Mouse (Mus musculus) small intestine, adult 2 months (tissue): ENCODE results near the gene Cacna1d. TPM values are rescaled to one million over a fixed set of nuclear protein-coding genes. Genes with fewer than 3 reads are reported as not detected.

Experiments used
- H3K27ac ChIP-seq: fragments of 200-500 bp; 2 replicates; pipeline ENCODE4 v1.5.1; 2012; ENCODE audit warnings: low read depth, low read length, control low read depth, inconsistent platforms; ENCODE audit not compliant: insufficient read depth
- H3K27me3 ChIP-seq: fragments of 200-500 bp; 2 replicates; pipeline ENCODE4 v1.6.1; 2012; ENCODE audit warnings: mild to moderate bottlenecking, moderate library complexity, low read length, inconsistent platforms; ENCODE audit not compliant: control insufficient read depth, insufficient read depth
- H3K36me3 ChIP-seq: fragments of 200-500 bp; 2 replicates; pipeline ENCODE4 v1.6.1; 2012; ENCODE audit warnings: mild to moderate bottlenecking, low read length, control low read depth, inconsistent platforms; ENCODE audit not compliant: control insufficient read depth, insufficient read depth
- H3K4me1 ChIP-seq: fragments of 200-500 bp; 2 replicates; pipeline ENCODE4 v1.6.1; 2012; ENCODE audit warnings: low read length, inconsistent platforms, mixed read lengths; ENCODE audit not compliant: control insufficient read depth, insufficient read depth, insufficient read length
- H3K4me3 ChIP-seq: fragments of 200-500 bp; 2 replicates; pipeline ENCODE4 v1.5.1; 2012; ENCODE audit warnings: low read depth, mild to moderate bottlenecking, control low read depth, inconsistent platforms, low read length, moderate library complexity
- CTCF ChIP-seq: fragments of 200-500 bp; IDR thresholded peaks from 2 replicates; pipeline ENCODE4 v1.5.1; 2012; ENCODE audit warnings: low read depth, mild to moderate bottlenecking, control low read depth, inconsistent platforms, low read length, moderate library complexity, mixed read lengths; ENCODE audit not compliant: insufficient replicate concordance, insufficient read length; ENCODE audit errors: extremely low read depth
- POLR2A ChIP-seq: fragments of 200-500 bp; IDR thresholded peaks from 2 replicates; pipeline ENCODE4 v1.6.1; 2012; ENCODE audit warnings: low read depth, mild to moderate bottlenecking, control low read depth, inconsistent platforms, low read length, moderate library complexity
- WGBS: fragments of 180-500 bp; shearing (Covaris S2); methylation state at CpG from one replicate; pipeline ENCODE4 v1.1.7; 2018; 5-methylcytosine and 5-hydroxymethylcytosine counted together
- polyA plus RNA-seq: library from polyadenylated mRNA; depleted of rRNA; stranded (reverse); fragments of >200 nt; gene quantifications from 2 replicates; pipeline ENCODE4 v1.2.3, GENCODE M21; 2012

Gene Cacna1d
- polyA plus RNA-seq, 1 experiment: 2.3 TPM

DNA sequence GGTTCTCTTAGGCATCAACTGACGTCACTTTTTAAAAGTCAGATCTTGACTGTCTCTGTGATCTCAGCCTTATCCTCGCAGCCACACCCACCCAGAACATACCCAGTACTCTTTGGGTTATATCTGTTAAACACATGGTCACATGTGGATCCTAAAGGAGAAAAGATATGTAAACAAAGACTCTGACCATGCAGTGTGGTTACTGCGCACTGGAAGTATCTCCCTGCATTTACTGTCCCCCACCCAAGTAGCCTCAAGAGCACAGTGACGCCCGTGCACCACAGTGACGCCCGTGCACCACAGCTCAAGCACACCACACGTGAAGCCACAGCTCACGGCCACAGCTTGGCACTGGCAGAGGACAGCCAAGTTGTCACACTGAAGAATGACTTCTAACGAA, 173.6 kb downstream of the Cacna1d start:
- Histone ChIP-seq H3K27me3 (no peaks in the 10 kb centered on the region; the same call in 1 of the 2 replicates), H3K36me3 (no peaks in the 10 kb centered on the region), H3K4me3 (no peak overlapping the region), H3K27ac (no peak overlapping the region), H3K4me1 (no peaks in the 10 kb centered on the region)
- TF ChIP-seq POLR2A (no peak), CTCF (no peak)
- WGBS: 63% methylated on average over 10 of the region's 10 CpGs

DNA sequence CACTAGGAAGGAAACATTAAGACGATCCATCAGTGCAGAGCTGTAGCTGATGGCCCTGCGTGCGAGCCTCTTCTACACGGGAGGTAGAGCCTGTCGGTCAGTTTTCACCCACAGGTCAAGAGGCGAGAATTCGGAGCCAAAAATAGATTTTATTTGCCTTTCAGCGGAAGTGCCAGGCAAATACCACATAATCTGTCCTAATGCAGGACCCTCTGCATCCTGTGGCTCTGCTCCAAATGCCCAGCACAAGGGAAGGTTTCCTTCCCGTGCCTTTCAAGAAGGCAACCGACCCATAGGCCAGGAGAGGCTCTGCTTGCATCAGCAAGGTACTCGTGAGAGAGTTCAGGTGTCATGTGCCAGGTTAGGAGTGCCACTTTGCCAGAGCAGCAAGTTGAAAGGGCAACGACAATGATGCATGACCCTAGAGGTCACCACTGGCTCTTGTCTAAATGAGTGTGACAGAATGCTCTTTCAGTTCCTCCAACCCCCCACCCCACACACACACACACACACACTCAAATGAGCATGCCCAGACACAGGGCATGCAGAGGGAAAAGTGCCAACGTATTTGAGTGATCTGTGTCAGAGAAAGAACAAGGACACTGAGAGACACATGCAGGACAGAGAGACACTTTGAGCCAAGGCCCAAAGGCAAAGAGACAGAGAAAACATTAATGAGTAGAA, 179.9 kb downstream of the Cacna1d start:
- Histone ChIP-seq H3K36me3 (no peaks in the 10 kb centered on the region), H3K27me3 (no peaks in the 10 kb centered on the region; the same call in 1 of the 2 replicates), H3K27ac (no peak overlapping the region), H3K4me1 (no peaks in the 10 kb centered on the region), H3K4me3 (no peak overlapping the region)
- 70% methylated on average over 13 of the region's 13 CpGs for WGBS
- TF ChIP-seq CTCF: no peak
- TF ChIP-seq POLR2A: no peak

DNA sequence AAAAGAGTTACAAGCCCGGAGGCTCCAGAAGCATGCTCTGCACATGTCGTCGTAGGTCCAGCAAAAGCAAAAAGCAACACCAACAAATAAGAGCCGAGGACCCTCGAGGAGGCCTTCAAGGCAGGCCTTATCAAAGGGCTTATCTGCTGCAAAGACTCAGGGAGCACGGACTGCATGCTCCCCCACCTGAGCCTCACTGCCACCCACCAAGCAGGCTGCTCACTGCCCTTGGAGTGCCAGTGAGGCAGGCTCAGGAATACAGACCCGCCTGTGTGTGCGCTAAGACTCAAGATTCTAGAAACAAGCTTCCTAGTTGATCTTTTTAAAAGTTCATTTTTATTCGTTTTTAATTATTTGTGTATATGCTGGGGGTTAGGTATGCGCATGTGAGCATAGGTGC, 181.0 kb downstream of the Cacna1d start:
- Histone ChIP-seq H3K4me1 (no peaks in the 10 kb centered on the region), H3K36me3 (no peaks in the 10 kb centered on the region), H3K27ac (no peak overlapping the region), H3K27me3 (no peaks in the 10 kb centered on the region; the same call in 1 of the 2 replicates), H3K4me3 (no peak overlapping the region)
- TF ChIP-seq POLR2A (no peak), CTCF (no peak)
- 80% methylated on average over 10 of the region's 10 CpGs for WGBS

DNA sequence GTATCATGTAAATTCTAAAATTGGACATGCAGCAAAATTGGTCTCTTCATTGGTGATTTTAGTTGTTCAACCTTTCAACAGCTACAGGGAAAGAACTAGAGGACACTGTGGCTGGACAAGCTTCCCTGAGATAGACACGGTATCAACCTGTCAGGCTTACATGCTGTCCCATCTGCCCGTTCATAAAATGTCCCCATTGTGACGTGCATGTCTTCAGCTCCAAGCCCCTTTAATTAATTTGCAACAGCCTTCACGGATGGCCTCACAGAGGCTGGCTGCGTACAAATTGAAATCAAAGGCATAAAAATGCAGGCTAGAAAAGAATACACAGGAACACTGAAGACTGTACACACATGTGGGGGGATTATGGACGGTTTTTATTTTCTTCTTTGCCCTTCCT, 185.0 kb downstream of the Cacna1d start:
- no peaks in the 10 kb centered on the region for H3K4me1 ChIP-seq
- H3K4me3 ChIP-seq: no peak overlapping the region
- no peaks in the 10 kb centered on the region for H3K36me3 ChIP-seq
- no peak for TF ChIP-seq CTCF
- no peak for TF ChIP-seq POLR2A
- WGBS: 89% methylated on average over 6 of the region's 6 CpGs
- H3K27ac ChIP-seq: no peak overlapping the region
- no peaks in the 10 kb centered on the region; the same call in 1 of the 2 replicates for H3K27me3 ChIP-seq

DNA sequence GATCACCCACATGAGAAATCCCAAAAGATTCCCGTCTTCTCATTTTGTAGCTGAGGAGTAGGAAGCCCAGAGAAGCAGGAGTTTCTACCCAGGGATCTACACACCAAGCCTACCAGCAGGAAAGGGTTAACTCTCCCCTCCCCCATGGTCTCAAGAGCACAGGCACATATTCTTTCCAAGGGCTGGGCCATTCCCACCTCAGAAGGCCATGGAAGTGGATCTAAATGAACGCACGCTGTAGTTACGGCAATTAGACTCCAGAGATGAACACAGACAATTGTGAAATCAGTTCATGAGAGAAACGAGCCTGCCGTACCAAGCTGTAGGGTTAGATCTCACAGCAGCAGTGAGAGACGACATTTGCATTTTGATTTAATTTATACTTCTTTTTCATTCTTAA, 191.3 kb downstream of the Cacna1d start:
- no peak for TF ChIP-seq CTCF
- Histone ChIP-seq H3K27me3 (no peaks in the 10 kb centered on the region), H3K27ac (no peak overlapping the region), H3K4me3 (no peak overlapping the region), H3K4me1 (no peaks in the 10 kb centered on the region), H3K36me3 (no peaks in the 10 kb centered on the region)
- 87% methylated on average over 7 of the region's 7 CpGs for WGBS

DNA sequence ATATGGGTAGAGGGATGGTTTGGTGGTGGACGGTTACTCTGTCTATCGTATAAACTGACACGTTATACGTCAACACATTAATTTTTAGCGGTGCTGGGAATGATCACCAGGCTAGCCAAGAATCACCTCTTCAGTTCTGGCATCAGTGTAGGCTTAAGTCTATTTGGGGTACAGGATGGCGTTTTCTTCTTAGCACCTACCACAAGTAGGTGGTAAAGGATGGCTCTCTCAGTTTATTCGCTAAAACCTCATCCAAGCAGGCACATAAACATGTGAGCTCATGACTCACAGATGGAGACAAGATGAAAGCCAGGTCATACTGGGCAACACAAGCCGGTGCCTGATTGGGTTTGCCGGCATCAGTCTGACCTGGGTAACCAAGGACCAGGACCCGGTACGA, 193.8 kb downstream of the Cacna1d start:
- H3K27me3 ChIP-seq: no peaks in the 10 kb centered on the region
- H3K4me3 ChIP-seq: no peak overlapping the region
- WGBS: 94% methylated on average over 11 of the region's 11 CpGs
- H3K36me3 ChIP-seq: no peaks in the 10 kb centered on the region
- H3K27ac ChIP-seq: no peak overlapping the region
- H3K4me1 ChIP-seq: no peaks in the 10 kb centered on the region
- TF ChIP-seq POLR2A (no peak), CTCF (no peak)

DNA sequence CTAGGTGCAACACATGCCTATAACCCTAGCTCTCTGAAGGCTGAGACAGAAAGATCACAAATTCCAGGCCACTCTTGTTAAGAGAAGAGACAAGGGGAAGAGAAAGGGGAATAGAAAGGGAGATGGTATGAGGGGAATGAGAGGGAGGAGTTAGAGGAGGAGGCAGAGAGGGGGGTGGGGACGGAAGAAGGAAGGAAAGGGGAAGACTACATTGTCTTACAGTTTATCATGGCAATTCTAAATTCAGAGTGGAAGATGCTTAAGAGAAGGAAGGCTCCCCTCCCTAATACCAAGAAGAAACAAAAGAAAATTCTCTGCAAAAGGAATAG, 199.2 kb downstream of the Cacna1d start:
- no peak for TF ChIP-seq CTCF
- TF ChIP-seq POLR2A: no peak
- Histone ChIP-seq H3K36me3 (no peaks in the 10 kb centered on the region), H3K27ac (peak overlapping the region; percentile 21; the same call in 1 of the 2 replicates), H3K4me1 (peaks cover 5% of the 10 kb centered on the region; the same call in 1 of the 2 replicates), H3K27me3 (no peaks in the 10 kb centered on the region), H3K4me3 (no peak overlapping the region)
- WGBS: 30% methylated on average over 1 of the region's 1 CpGs
